Mouse (Mus musculus): ENCODE measurements around the gene Hist1h4c. TPM values are rescaled to one million over a fixed set of nuclear protein-coding genes. Genes with fewer than 3 reads are reported as not detected.

Gene Hist1h4c
- polyA plus RNA-seq (2012; rRNA removed): 2.3 and 3.2 TPM in 2 replicates

GRCm38 (mm10) chr13:23698300-23698693, at the start of gene Hist1h4c:
Gene Hist1h4c, minus strand, starts transcription at chr13:23698454.

GRCm38 (mm10) chr13:23746201-23747080, 48.2 kb upstream of the Hist1h4c start, which contains the start of gene Hist1h2bb:
Gene Hist1h2bb, plus strand, starts transcription at chr13:23746734.

DNA sequence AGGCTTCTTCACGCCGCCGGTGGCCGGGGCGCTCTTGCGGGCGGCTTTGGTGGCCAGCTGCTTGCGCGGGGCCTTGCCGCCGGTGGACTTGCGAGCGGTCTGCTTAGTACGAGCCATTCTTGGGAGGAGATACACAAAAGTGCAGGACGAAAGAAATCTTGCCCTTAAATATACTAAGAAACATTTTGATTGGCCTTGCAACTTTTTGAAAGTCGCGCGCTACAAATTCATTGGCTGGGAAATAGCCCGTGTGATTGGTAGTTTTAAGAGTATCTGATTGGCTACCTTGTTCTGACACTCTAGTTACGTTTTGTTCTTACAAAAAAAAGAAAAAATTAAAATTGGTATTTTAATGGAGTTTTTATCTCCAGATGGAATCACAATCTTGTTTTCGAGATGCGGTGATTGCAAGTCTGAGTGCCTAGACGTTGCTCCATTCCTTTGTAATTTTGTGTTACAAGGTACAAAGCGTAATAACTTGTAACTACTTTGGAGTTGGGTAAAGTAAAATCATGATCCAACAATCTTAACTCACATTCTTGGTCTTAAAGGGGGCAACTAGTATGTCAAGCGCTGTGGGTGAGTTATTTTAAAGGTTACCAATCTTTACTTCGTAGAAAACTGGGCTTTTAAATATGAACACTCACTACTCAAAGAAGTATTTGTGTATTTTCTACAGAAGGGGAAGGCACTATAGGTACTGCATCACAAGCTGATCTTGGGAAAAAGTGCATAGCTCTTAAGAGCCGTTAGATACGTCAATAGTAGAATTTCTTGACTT, 47.3 kb upstream of the Hist1h4c start, which contains the start of gene Hist1h3c:
TSS of gene Hist1h3c (minus strand) at position 222 of the 781 bp plus-strand sequence.

GRCm38 (mm10) chr13:23738677-23739068, 40.4 kb upstream of the Hist1h4c start, which contains the start of gene Hist1h1c:
Gene Hist1h1c, plus strand, starts transcription at chr13:23738808.

DNA sequence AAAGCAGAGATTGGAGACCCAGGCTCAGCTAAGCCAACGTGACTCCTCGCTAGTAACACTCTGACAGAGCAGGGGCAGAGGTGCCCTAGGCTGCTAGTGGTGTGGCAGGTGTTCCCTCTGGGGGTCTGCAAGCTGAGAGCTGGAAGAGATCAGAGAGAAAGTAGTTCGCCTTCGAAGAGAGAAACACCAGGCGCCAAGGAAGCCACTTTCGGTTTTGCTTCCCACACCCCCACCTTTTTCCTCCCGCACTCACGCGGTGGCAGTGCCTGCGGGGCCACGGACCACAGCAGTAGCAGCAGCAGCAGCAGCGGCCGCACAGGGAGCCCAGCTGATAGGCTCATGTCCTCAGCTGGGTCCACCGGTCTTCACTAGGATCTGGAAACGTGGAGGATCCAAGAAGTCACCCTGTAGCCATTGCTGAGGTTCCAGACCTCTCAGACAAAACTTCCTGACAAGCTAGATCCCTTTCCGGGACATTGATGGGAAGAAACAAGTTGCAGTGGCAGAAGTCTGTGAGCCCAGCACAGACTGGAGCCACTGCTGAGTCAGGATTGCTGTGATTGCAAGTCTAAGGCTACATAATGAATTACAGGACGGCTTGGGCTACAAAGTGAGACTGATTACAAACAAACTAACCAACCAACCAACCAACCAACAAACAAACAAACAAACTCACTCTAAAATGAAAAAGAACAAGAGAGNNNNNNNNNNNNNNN, 12.3 kb upstream of the Hist1h4c start, which contains the start of gene Hfe:
TSS of gene Hfe (minus strand) at position 481 of the 716 bp plus-strand sequence.

DNA sequence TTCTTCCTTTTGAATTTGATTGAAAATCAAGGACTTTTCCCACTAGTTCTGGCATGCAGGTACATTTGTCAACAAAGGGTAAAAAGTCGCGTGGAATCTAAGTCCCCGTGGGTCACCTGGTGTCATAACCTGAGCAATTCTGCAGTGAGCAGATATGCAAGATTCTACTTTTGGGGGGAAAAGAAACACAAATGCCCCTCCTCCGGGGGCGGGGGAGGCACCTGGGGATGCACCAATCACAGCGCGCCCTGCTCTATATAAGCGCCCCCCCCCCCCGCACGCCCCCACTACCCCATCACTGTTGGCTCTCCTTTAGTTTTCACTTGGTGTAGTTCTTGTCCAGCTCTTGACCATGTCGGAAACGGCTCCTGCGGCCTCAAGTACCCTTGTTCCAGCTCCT, 2.7 kb downstream of the Hist1h4c start, which contains the start of gene Hist1h1t:
TSS of gene Hist1h1t (plus strand) at position 301 of the 400 bp plus-strand sequence.

GRCm38 (mm10) chr13:23683755-23684281, 14.4 kb downstream of the Hist1h4c start, which contains the start of the genes Hist1h2ac and Hist1h2bc:
Gene Hist1h2ac, minus strand, starts transcription at chr13:23683948.
Gene Hist1h2bc, plus strand, starts transcription at chr13:23684199.

Other genes with a start within 250 kb of the Hist1h4c start
- gene Btn1a1, start 232.6 kb downstream of the Hist1h4c start, polyA plus RNA-seq (2012; rRNA removed): 0.42 and 0.58 TPM in 2 replicates
- not detected in 2 replicates for gene Btn2a2, start 209.6 kb downstream of the Hist1h4c start, polyA plus RNA-seq (2012; rRNA removed)
- 8.9 and 10.2 TPM in 2 replicates for gene Hist1h4h, start 167.4 kb downstream of the Hist1h4c start, polyA plus RNA-seq (2012; rRNA removed)
- 137 and 207 TPM in 2 replicates for gene Hist1h2af, start 164.5 kb downstream of the Hist1h4c start, polyA plus RNA-seq (2012; rRNA removed)
- gene Hist1h3g, start 163.0 kb downstream of the Hist1h4c start, polyA plus RNA-seq (2012; rRNA removed): 13.8 and 25.0 TPM in 2 replicates
- gene Hist1h2bh, start 155.1 kb downstream of the Hist1h4c start, polyA plus RNA-seq (2012; rRNA removed): 2.9 and 3.2 TPM in 2 replicates
- gene Hist1h3f, start 154.4 kb downstream of the Hist1h4c start, polyA plus RNA-seq (2012; rRNA removed): 1.5 and 2.1 TPM in 2 replicates
- 5.8 and 7.7 TPM in 2 replicates for gene Hist1h4f, start 146.8 kb downstream of the Hist1h4c start, polyA plus RNA-seq (2012; rRNA removed)
- 0.32 and 0.52 TPM in 2 replicates for gene Hist1h1d, start 145.2 kb downstream of the Hist1h4c start, polyA plus RNA-seq (2012; rRNA removed)
- 9.6 and 10.2 TPM in 2 replicates for gene Hist1h3e, start 136.1 kb downstream of the Hist1h4c start, polyA plus RNA-seq (2012; rRNA removed)
- 5.8 and 7.7 TPM in 2 replicates for gene Hist1h2ae, start 127.2 kb downstream of the Hist1h4c start, polyA plus RNA-seq (2012; rRNA removed)
- gene Hist1h2bg, start 127.1 kb downstream of the Hist1h4c start, polyA plus RNA-seq (2012; rRNA removed): 17.2 and 22.8 TPM in 2 replicates
- 6.0 and 6.2 TPM in 2 replicates for gene Hist1h2bf, start 124.3 kb downstream of the Hist1h4c start, polyA plus RNA-seq (2012; rRNA removed)
- gene Hist1h2ad, start 124.1 kb downstream of the Hist1h4c start, polyA plus RNA-seq (2012; rRNA removed): 3.7 and 4.7 TPM in 2 replicates
- gene Hist1h3d, start 122.7 kb downstream of the Hist1h4c start, polyA plus RNA-seq (2012; rRNA removed): 8.9 and 13.3 TPM in 2 replicates
- gene Hist1h4d, start 116.9 kb downstream of the Hist1h4c start, polyA plus RNA-seq (2012; rRNA removed): 3.9 and 4.3 TPM in 2 replicates
- 1.4 and 2.2 TPM in 2 replicates for gene Hist1h2be, start 77.3 kb downstream of the Hist1h4c start, polyA plus RNA-seq (2012; rRNA removed)
- 3.3 and 4.1 TPM in 2 replicates for gene Hist1h1e, start 75.9 kb downstream of the Hist1h4c start, polyA plus RNA-seq (2012; rRNA removed)
- gene Hist1h2ac, start 14.5 kb downstream of the Hist1h4c start, polyA plus RNA-seq (2012; rRNA removed): 0.76 and 1.2 TPM in 2 replicates
- gene Hist1h2bc, start 14.3 kb downstream of the Hist1h4c start, polyA plus RNA-seq (2012; rRNA removed): 165 and 208 TPM in 2 replicates
- not detected in 2 replicates for gene Hist1h1t, start 2.6 kb downstream of the Hist1h4c start, polyA plus RNA-seq (2012; rRNA removed)
- 10.0 and 10.7 TPM in 2 replicates for gene Hfe, start 12.4 kb upstream of the Hist1h4c start, polyA plus RNA-seq (2012; rRNA removed)
- 40.4 and 60.9 TPM in 2 replicates for gene Hist1h1c, start 40.4 kb upstream of the Hist1h4c start, polyA plus RNA-seq (2012; rRNA removed)
- 16.3 and 21.4 TPM in 2 replicates for gene Hist1h3c, start 47.1 kb upstream of the Hist1h4c start, polyA plus RNA-seq (2012; rRNA removed)
- 5.1 and 8.2 TPM in 2 replicates for gene Hist1h2bb, start 48.3 kb upstream of the Hist1h4c start, polyA plus RNA-seq (2012; rRNA removed)
- 13.7 and 14.6 TPM in 2 replicates for gene Hist1h2ab, start 52.7 kb upstream of the Hist1h4c start, polyA plus RNA-seq (2012; rRNA removed)
- gene Hist1h3b, start 53.8 kb upstream of the Hist1h4c start, polyA plus RNA-seq (2012; rRNA removed): 14.5 and 19.5 TPM in 2 replicates
- gene Hist1h4b, start 58.6 kb upstream of the Hist1h4c start, polyA plus RNA-seq (2012; rRNA removed): 7.3 and 11.1 TPM in 2 replicates
- gene Hist1h4a, start 62.8 kb upstream of the Hist1h4c start, polyA plus RNA-seq (2012; rRNA removed): 2.8 and 3.4 TPM in 2 replicates
- gene Hist1h3a, start 63.9 kb upstream of the Hist1h4c start, polyA plus RNA-seq (2012; rRNA removed): 11.4 and 14.3 TPM in 2 replicates
- gene Hist1h1a, start 65.2 kb upstream of the Hist1h4c start, polyA plus RNA-seq (2012; rRNA removed): 3.2 and 4.1 TPM in 2 replicates
- not detected in 2 replicates for gene Trim38, start 71.5 kb upstream of the Hist1h4c start, polyA plus RNA-seq (2012; rRNA removed)
- 17.4 and 22.1 TPM in 2 replicates for gene Slc17a2, start 108.5 kb upstream of the Hist1h4c start, polyA plus RNA-seq (2012; rRNA removed)
- gene Slc17a3, start 141.0 kb upstream of the Hist1h4c start, polyA plus RNA-seq (2012; rRNA removed): 12.0 and 12.9 TPM in 2 replicates
- gene Slc17a1, start 169.3 kb upstream of the Hist1h4c start, polyA plus RNA-seq (2012; rRNA removed): 0.71 and 0.93 TPM in 2 replicates
- 0.36 and 0.66 TPM in 2 replicates for gene Slc17a4, start 216.6 kb upstream of the Hist1h4c start, polyA plus RNA-seq (2012; rRNA removed)
- not detected in 2 replicates for gene Hist1h2ba, start 235.7 kb upstream of the Hist1h4c start, polyA plus RNA-seq (2012; rRNA removed)
- gene Hist1h2aa, start 236.0 kb upstream of the Hist1h4c start, polyA plus RNA-seq (2012; rRNA removed): not detected in 2 replicates

All from liver, embryonic 18 days (tissue).